Mouse (Mus musculus) skeletal muscle tissue, adult 2 months (tissue): ENCODE results near the gene Smarcad1.

Experiments
- DNase-seq: peaks from one replicate; pipeline ENCODE4 v3.0.0-alpha.2; 2012; ENCODE audit warnings: low read depth, low spot score

The Smarcad1 gene

DNA sequence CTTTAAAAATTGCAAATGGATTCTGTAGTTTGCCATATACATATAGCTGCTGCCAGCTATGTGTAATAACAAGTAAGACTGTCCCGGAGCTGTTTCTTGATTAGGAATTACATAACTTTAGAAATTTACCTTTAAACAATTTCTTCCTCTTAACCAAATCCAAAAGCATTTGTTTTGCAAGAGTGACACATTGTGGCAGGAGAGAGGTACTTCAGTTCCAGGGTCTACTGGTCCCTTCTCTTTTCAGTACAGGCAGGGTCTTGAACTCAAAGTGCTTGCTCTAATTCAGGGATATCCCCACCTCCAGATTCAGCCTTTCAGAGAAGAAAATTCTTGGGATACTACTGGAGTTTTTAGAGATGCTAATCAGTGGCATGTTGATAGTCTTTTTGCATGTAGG lies 36.8 kb downstream of the Smarcad1 start:
- no peak for DNase-seq

GRCm38 (mm10) chr6:65114902-65115301 lies 72.5 kb downstream of the Smarcad1 start:
- peak; percentile 19 for DNase-seq

DNA sequence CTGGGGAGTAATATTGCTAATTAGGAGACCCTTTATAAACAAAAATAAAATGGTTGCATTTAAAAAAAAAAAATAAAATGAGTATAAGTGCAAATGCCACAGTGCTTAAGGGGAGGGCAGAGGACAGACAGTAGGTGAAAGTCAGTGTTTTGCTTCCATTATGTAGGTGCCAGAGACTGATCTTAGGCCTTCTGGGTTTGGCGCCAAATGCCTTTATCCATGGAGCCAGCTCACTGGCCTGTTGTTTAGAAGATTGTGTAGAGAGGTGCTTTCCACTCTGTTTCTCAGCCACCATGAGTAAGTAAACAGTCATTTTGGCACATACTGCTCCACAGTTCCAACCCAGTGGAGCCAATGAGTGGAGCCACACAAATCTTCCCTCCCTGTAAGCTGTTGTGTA lies 75.2 kb downstream of the Smarcad1 start:
- DNase-seq, result no peak

GRCm38 (mm10) chr6:65126074-65126726 lies 83.8 kb downstream of the Smarcad1 start:
- no peak for DNase-seq

DNA sequence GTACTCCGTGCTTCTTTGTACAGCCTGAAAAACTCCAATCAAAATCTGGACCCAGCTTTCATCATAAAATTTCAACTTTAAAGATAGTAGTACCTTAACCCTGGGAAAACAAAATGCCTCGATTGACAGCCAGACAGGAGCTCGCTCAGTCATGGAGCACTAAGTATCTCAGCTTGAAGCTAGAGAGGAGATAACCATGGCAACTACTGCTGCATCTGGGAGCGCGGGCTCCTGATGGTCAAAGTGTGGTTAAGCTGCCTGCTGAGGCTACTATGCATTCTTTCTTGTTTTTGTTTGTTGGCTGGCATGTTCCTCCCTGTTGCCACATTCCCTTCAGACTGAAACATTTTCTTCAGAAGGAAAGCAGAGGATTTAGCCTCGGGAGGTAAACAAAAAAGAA lies 90.0 kb downstream of the Smarcad1 start:
- no peak for DNase-seq

DNA sequence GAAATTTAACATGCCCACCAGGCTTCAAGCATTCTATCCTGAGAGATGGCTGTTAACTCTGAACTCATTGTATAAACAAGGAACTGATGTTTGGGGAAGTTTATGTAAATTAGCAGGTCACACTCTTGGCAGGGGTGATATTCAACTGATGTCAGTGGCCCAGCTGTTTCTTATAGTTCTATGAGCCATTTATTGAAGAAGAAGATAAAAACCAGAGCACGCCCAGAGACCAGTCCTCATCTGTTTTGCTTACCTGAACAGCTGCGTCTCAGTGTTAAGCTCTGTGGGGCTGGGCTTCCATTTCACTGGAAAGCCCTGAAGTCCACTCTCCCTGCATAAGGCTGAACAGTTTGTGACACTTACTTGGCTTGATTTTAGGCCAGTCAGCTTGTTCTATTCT lies 95.4 kb downstream of the Smarcad1 start:
- DNase-seq, result no peak

- no peak for DNase-seq
These were observed 95.9 kb downstream of the Smarcad1 start for GRCm38 (mm10) chr6:65138243-65138642.

DNA sequence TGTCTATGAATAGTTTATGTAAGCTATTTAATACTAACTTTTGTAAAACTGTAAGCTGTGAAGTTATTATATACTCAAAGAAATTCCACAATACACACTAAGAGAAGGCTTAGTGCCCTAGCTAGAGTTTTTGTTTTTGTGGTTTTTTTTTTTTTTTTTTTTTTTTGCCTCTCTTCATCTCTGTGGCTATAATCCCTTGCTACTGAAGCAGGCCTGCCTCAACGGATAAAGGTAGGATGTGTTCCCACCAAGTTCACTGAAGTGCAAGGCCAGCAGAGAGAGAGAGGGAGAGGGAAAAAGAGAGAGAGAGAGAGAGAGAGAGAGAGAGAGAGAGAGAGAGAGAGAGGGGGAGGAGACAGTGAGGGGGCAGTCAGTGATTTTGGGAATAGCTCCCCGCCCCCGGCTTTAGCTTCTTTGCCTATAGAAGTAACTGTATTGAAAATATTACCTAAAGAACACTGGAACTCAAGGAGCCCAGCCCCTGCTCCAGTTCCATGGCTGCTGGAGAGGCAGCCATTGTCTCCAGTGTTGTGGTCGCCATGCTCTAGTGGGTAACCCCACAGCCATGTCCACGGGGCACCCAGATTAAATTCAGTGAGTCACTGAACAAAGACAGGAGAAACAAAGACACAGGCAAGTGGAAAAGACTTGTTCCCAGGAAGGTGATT lies 97.8 kb downstream of the Smarcad1 start:
- DNase-seq, result no peak

- DNase-seq, result no peak
These were observed 98.4 kb downstream of the Smarcad1 start for GRCm38 (mm10) chr6:65140750-65141243.

DNA sequence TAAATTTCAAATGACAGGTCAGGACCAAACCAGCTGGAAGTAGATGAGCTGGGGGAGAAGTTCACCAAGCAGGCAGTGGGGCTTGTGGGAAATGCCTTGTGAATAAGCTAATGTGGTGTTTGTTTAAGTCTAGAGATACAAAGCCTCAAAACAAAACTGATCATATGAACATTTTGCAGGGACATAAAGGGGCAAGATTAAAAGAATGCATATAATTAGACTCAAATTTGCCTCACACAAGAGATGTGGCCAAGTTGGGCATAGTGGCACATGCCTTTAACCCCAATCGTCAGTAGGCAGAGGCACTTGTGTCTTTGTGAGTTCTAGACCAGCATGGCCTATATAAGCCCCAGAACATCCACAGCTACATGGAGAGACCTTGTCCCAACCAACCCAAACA lies 99.9 kb downstream of the Smarcad1 start:
- no peak for DNase-seq

DNA sequence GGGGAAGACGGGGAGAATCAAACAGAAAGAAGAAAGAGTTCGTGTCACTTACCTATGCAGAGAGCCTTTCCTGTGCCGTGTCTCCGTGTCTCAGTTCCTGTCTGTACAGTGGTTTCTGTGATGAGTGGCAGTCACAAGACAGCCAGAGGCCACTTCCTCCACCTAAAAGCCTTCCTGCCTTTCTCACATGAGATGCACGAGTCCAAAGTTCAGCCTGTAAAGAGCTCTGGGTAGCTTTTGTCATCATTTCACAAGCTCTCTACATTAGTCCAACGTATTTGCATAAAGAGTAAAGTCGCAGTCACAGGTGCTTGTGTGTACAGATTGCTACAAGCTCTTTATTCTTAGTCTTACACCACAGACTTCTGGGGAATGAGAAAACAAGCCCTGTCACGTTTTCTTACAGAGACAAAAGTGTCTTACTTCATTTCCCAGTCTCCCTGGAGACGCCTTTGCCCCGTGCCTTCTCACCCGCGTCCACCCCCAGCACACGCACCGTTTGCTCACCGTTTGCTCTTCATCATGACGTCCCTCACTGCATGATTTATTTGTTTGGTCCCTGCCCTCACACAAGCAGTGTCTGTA lies 102.3 kb downstream of the Smarcad1 start, which contains the start of gene Hpgds:
Hpgds (minus strand) TSS at position 288 of the 585 bp plus-strand sequence.
- DNase-seq, result peak; percentile 20

DNA sequence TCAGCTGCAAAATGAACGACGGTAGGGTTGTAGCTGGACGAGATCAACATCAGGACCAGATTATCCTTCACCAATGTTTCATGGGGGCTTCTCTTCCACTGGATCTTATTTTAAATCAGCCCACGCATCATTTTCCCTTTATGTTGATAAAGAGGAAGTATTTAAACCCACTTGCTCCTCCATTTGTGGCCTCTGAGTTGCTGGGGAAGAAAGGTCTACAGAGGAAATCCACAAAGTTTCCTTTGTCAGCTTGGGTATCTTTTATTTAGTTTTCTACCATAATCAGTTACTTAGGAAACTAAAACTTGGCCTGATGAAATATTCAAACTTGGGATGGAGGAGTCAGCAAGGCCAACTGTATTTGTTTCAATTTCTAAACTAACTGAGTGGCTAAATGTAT lies 104.0 kb downstream of the Smarcad1 start:
- no peak for DNase-seq

- DNase-seq, result no peak
These were observed 108.3 kb downstream of the Smarcad1 start for GRCm38 (mm10) chr6:65150703-65151102.

DNA sequence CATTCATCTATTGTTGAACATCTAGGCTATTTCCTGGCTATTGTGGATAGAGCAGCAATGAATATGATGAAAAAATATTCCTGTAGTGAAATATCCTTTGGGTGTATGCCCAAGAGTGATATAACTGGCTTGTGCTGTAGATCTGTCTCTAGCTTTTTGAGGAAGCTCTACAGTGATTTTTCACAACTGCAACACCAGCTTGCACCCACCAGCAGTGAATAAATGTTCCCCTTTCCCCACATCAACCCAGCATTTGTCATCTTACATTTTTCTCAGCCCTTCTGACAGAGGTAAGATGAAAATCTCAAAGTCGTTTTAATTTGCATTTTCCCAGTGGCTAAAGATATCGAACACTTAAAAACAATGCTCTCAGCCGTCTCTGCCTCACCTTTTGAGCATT lies 111.2 kb downstream of the Smarcad1 start:
- DNase-seq, result no peak

DNA sequence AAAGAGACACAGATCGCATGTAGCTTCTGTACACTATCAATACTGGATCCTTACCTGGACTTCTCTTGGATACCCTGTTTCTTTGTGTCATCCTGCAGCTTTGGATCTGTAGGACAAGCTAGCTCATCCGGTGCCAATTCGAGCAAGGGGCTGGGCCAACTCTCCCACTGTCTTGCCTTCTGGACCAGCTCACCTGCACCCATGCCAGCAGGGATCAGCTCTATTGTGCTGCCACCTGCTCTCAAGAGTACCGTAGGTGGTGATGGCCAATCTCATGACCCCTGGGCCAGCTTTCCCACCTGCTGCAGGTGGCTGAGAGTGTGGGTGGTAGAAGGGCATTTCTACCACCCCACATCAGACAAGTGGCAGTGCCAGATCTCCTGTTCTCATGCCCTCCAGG lies 114.7 kb downstream of the Smarcad1 start:
- no peak for DNase-seq

GRCm38 (mm10) chr6:65159381-65159942 lies 117.1 kb downstream of the Smarcad1 start:
- DNase-seq, result no peak

- peak; percentile 2 for DNase-seq
These were observed 121.8 kb downstream of the Smarcad1 start for GRCm38 (mm10) chr6:65164137-65164536.

DNA sequence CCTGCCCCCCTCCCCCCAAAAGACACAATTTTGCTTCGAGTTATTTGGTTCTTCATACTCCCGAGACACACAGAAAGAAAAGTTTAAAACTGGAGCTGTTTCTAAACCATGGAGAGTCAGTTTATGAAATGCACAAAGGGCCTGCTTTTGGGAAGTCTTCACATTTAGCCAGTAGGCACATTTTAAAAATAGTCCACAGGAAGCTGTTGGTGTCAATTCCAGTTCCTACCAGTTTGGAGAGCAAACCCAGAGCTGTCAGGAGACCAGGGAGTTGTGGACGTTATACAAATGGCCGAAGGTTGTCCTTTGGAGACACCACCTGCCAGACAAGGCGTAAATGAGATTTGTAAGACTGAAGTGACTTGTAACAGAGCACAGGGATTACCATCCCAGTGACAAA lies 122.6 kb downstream of the Smarcad1 start:
- peak; percentile 22 for DNase-seq
